Mouse (Mus musculus) brain, adult 2 months (tissue): ENCODE results near the gene Kat5.

ENCODE experiments used
- DNase-seq: peaks from one replicate; pipeline ENCODE4 v3.0.0; 2011; ENCODE audit warnings: low read depth, low spot score

Gene Kat5

GRCm38 (mm10) chr19:5571831-5572230 is 38.2 kb downstream of the Kat5 start:
- DNase-seq = peak; percentile 20

GRCm38 (mm10) chr19:5570353-5571246 is 39.4 kb downstream of the Kat5 start:
- DNase-seq = no peak

- no peak for DNase-seq
Observed at GRCm38 (mm10) chr19:5569521-5569920, 40.5 kb downstream of the Kat5 start.

- peak; percentile 96 for DNase-seq
Observed at GRCm38 (mm10) chr19:5568470-5569140, 41.4 kb downstream of the Kat5 start.

- peak; percentile 89 for DNase-seq
Observed at GRCm38 (mm10) chr19:5567534-5568469, 42.2 kb downstream of the Kat5 start, which contains the start of gene Ap5b1. Gene Ap5b1, plus strand, starts transcription at chr19:5568025.

- no peak for DNase-seq
Observed at GRCm38 (mm10) chr19:5567180-5567533, 42.9 kb downstream of the Kat5 start.

GRCm38 (mm10) chr19:5566316-5566715 is 43.7 kb downstream of the Kat5 start:
- DNase-seq = no peak

- DNase-seq = no peak
Observed at GRCm38 (mm10) chr19:5562776-5563175, 47.3 kb downstream of the Kat5 start.

- DNase-seq = no peak
Observed at GRCm38 (mm10) chr19:5561886-5562285, 48.2 kb downstream of the Kat5 start.

GRCm38 (mm10) chr19:5561252-5561790 is 48.7 kb downstream of the Kat5 start:
- no peak for DNase-seq

- no peak for DNase-seq
Observed at GRCm38 (mm10) chr19:5560457-5561041, 49.5 kb downstream of the Kat5 start, which contains the start of gene Ovol1. Gene Ovol1, minus strand, starts transcription at chr19:5560646.

- no peak for DNase-seq
Observed at GRCm38 (mm10) chr19:5559631-5560456, 50.2 kb downstream of the Kat5 start.

- no peak for DNase-seq
Observed at GRCm38 (mm10) chr19:5559229-5559628, 50.8 kb downstream of the Kat5 start.

- no peak for DNase-seq
Observed at GRCm38 (mm10) chr19:5558770-5559169, 51.3 kb downstream of the Kat5 start.

GRCm38 (mm10) chr19:5558169-5558568 is 51.9 kb downstream of the Kat5 start:
- no peak for DNase-seq

GRCm38 (mm10) chr19:5554212-5554611 is 55.8 kb downstream of the Kat5 start:
- no peak for DNase-seq

GRCm38 (mm10) chr19:5553802-5554201 is 56.2 kb downstream of the Kat5 start:
- DNase-seq = no peak
